Mouse (Mus musculus) embryonic facial prominence, embryonic 13.5 days (tissue): ENCODE measurements at regions not wholly inside any gene's neighbourhood (a gene's known extent, or its start where the extent isn't known, plus 50 kb on each side); places are given as distances from the start of the nearest gene placed in this dataset.
"Not testable (repeated sequence)": the region's sequence is repeated elsewhere in the genome, so short reads cannot be mapped to it uniquely, and the experiment has no call there.

Experiments used
- ATAC-seq: fragments of 200-750 bp; cut with Nextera tagmentation; 2 replicates; pipeline ENCODE4 v1.8.0; 2017; ENCODE audit warnings: low read depth; ENCODE audit not compliant: insufficient number of reproducible peaks, insufficient read depth, low FRiP score, low TSS enrichment
- H3K27ac ChIP-seq: fragments of 300-500 bp; sonication (generic); 2 replicates; pipeline ENCODE4 v1.5.1; 2015; ENCODE audit warnings: moderate library complexity, mild to moderate bottlenecking, inconsistent platforms
- H3K27me3 ChIP-seq: fragments of 300-500 bp; sonication (generic); 2 replicates; pipeline ENCODE4 v1.6.1; 2015; ENCODE audit warnings: mild to moderate bottlenecking, inconsistent platforms
- H3K36me3 ChIP-seq: fragments of 300-500 bp; sonication (generic); 2 replicates; pipeline ENCODE4 v1.6.1; 2015; ENCODE audit warnings: mild to moderate bottlenecking, inconsistent platforms
- H3K4me1 ChIP-seq: fragments of 300-500 bp; sonication (generic); 2 replicates; pipeline ENCODE4 v1.6.1; 2015; ENCODE audit warnings: inconsistent platforms
- H3K4me2 ChIP-seq: fragments of 300-500 bp; sonication (generic); 2 replicates; pipeline ENCODE4 v1.6.1; 2015; ENCODE audit warnings: moderate library complexity, mild to moderate bottlenecking, inconsistent platforms
- H3K4me3 ChIP-seq: fragments of 300-500 bp; sonication (generic); 2 replicates; pipeline ENCODE4 v1.5.1; 2015; ENCODE audit warnings: mild to moderate bottlenecking, inconsistent platforms
- H3K9ac ChIP-seq: fragments of 300-500 bp; sonication (generic); 2 replicates; pipeline ENCODE4 v1.6.1; 2015; ENCODE audit warnings: mild to moderate bottlenecking, inconsistent platforms
- H3K9me3 ChIP-seq: fragments of 300-500 bp; sonication (generic); 2 replicates; pipeline ENCODE4 v1.6.1; 2016; ENCODE audit warnings: inconsistent platforms
- WGBS: fragments of 180-500 bp; shearing (Covaris S2); methylation state at CpG from one replicate; pipeline ENCODE4 v1.1.7; 2015; ENCODE audit warnings: mixed read lengths; 5-methylcytosine and 5-hydroxymethylcytosine counted together

DNA sequence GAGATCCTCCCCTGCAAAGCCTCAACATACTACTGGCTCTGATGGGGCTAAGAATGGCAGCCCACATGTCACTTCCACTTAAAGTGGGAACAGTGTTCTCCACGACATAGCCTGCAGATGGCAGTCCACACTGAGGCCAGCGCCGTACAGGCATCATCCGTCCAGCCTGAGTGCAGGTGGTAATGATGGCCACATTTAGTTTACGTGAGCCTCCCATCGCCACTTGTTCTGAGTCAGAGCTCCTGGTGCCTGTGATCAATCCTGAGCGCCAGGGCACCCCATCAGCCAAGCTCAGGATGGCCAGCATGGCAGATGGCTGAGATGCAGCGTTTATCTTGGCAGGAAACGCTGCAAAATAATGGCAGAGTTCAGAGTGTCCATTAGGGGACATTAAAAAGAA, 159.6 kb downstream of the Adgrd1 start:
- Histone ChIP-seq H3K27me3 (no peaks in the 10 kb centered on the region), H3K9ac (no peak overlapping the region)
- 77% methylated on average over 9 of the region's 9 CpGs for WGBS

DNA sequence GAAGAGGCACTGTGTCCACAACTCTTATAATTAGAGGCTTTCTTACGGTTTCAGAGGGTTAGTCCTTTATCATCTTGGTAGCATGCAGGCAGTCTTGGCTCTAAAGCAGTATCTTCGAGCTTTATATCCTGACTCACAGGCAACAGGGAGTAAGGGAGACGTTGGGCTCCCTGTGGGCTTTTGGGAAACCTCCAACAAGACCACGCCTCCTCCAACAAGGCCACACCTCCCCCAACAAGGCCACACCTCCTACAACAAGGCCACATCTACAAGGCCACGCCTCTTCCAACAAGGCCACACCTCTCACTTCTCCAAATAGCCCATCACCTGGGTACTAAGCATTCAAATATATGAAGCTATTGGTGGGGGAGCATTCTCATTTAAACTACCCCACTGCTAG, 160.7 kb downstream of the Adgrd1 start:
- no peaks in the 10 kb centered on the region for H3K27me3 ChIP-seq
- 70% methylated on average over 5 of the region's 5 CpGs for WGBS
- ATAC-seq = no peak

More for the DNA sequence above, 159.6 kb downstream of the Adgrd1 start:
- H3K4me3 ChIP-seq = no peak overlapping the region
- H3K9me3 ChIP-seq = no peaks in the 10 kb centered on the region
- no peak for ATAC-seq
- H3K36me3 ChIP-seq = no peaks in the 10 kb centered on the region
- no peak overlapping the region for H3K4me2 ChIP-seq
- H3K27ac ChIP-seq = no peak overlapping the region
- H3K4me1 ChIP-seq = no peaks in the 10 kb centered on the region

DNA sequence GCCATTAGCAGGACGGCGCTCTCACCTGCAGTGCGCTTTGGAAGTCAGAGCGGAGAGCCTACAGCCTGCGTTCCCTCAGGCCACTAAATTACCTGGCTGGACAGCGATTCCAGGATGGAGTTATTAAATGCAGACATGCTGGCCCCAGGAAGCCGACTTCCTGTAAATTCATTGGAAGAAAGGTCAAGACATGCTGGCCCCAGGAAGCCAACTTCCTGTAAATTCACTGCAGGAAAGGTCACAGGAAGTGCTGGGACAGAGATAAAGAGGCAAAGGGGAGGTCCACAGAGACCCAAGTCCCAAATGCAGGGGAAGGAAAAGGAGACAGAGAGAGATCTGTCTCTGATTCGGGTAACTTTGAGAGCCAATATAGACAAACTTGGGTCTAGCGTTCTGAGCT, 164.1 kb downstream of the Adgrd1 start:
- 48% methylated on average over 9 of the region's 9 CpGs for WGBS
- Histone ChIP-seq H3K4me3 (no peak overlapping the region), H3K27ac (no peak overlapping the region), H3K36me3 (no peaks in the 10 kb centered on the region), H3K4me2 (no peak overlapping the region), H3K27me3 (peaks cover 5% of the 10 kb centered on the region; the same call in 1 of the 2 replicates), H3K9me3 (no peaks in the 10 kb centered on the region), H3K9ac (no peak overlapping the region), H3K4me1 (peaks cover 5% of the 10 kb centered on the region; the same call in 1 of the 2 replicates)
- no peak for ATAC-seq

More for the DNA sequence above, 160.7 kb downstream of the Adgrd1 start:
- no peak overlapping the region for H3K9ac ChIP-seq
- H3K4me1 ChIP-seq = no peaks in the 10 kb centered on the region
- H3K36me3 ChIP-seq = no peaks in the 10 kb centered on the region
- H3K4me3 ChIP-seq = no peak overlapping the region
- H3K9me3 ChIP-seq = no peaks in the 10 kb centered on the region
- H3K27ac ChIP-seq = no peak overlapping the region
- H3K4me2 ChIP-seq = no peak overlapping the region

DNA sequence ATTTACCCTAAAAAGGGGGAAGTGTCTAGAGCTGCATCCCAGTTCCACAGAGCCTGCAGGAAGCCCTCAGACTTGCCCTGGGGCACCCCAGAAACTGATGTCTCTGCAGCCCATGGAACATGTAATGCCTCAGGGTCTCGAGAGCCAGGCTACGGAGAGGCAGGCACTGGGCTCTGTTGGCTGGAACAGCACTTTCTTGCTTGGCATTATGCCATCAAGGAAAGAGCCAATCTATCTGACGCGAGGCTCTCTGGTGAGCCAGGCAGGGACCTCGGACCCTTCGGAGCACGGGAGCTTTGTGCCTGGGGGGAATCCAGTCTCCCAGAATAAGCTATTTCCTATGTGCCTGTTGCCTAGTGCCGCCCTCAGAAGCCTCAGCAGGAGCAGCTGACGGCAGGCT, 166.6 kb downstream of the Adgrd1 start:
- ATAC-seq = no peak
- peaks cover 5% of the 10 kb centered on the region; the same call in 1 of the 2 replicates for H3K4me1 ChIP-seq
- H3K4me2 ChIP-seq = no peak overlapping the region
- H3K36me3 ChIP-seq = no peaks in the 10 kb centered on the region
- H3K9ac ChIP-seq = no peak overlapping the region
- no peak overlapping the region for H3K4me3 ChIP-seq
- WGBS = 27% methylated on average over 9 of the region's 9 CpGs
- H3K27me3 ChIP-seq = peaks cover 5% of the 10 kb centered on the region; the same call in 1 of the 2 replicates
- H3K9me3 ChIP-seq = no peaks in the 10 kb centered on the region
- H3K27ac ChIP-seq = no peak overlapping the region

DNA sequence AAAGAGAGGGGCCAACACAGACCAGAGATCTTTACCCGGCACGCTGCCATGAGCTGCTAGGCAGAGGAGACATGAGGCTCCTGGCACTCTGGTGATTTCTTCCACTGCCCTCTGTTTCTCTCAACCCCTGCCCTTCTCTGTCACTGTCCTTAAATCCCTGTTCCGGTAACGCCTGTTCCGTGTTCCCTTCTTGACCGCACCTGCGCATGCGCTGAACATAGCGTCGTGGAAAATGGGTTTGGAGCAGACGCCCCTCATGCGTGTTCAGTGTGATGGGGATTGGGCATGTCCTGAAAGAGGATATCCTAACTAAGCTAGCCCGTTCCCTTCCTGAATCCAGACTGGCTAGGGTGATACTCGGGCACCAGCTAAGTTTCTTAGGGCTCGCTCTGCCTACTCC, 167.8 kb downstream of the Adgrd1 start:
- Histone ChIP-seq H3K9me3 (no peaks in the 10 kb centered on the region), H3K4me1 (peaks cover 5% of the 10 kb centered on the region; the same call in 1 of the 2 replicates), H3K27me3 (peaks cover 10% of the 10 kb centered on the region; the same call in 1 of the 2 replicates), H3K27ac (no peak overlapping the region), H3K4me3 (no peak overlapping the region), H3K4me2 (no peak overlapping the region), H3K9ac (no peak overlapping the region), H3K36me3 (no peaks in the 10 kb centered on the region)
- WGBS = 91% methylated on average over 15 of the region's 15 CpGs
- ATAC-seq = no peak

DNA sequence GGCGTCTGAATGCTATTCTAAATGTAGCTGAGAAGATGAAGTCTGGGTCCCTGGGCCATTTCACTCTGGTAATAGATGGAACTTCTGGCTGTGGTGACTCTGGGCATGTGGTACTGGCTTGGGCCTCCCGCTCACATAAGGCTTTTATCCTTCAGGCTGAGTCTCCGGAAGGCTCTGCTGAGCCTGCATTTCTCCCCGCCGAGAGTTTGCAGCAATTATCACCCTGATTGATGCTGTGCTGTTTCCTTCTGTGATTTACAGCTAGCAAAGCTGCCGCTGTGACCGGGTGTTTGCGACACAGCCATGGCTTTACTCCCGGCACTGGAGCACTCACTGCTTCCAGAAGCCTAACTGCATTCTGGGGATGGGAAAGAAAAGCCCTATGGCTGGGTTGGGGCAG, 171.9 kb downstream of the Adgrd1 start:
- WGBS = 51% methylated on average over 9 of the region's 9 CpGs
- H3K4me3 ChIP-seq = no peak overlapping the region
- H3K27me3 ChIP-seq = peaks cover 26% of the 10 kb centered on the region
- no peaks in the 10 kb centered on the region for H3K9me3 ChIP-seq
- 0 out of 2 replicates have a peak, but pooled peaks cover under 1% of the 10 kb centered on the region for H3K4me1 ChIP-seq
- H3K36me3 ChIP-seq = no peaks in the 10 kb centered on the region
- no peak for ATAC-seq
- no peak overlapping the region for H3K4me2 ChIP-seq
- H3K9ac ChIP-seq = no peak overlapping the region
- H3K27ac ChIP-seq = no peak overlapping the region

DNA sequence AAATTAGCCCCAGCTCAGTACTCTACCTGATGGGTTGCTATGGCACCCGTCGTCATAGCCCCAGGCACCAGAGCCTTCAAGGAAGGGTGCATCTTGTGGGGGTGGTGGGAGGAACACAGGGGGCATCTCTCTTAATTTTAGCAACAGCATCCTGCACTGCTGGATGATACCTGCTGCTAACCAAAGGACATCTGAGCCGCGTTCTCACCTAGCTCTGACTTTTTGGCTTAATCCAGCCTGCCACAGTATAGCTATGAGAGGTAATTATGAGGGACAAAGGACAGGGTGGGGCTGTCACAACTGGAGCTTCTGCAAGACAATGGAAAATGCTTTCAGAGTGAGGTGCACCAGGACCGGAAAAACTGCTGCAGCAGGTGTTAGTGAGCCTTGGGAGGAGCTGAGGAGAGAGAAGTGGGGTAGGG, 173.5 kb downstream of the Adgrd1 start:
- H3K4me3 ChIP-seq = no peak overlapping the region
- no peak overlapping the region for H3K4me2 ChIP-seq
- no peaks in the 10 kb centered on the region for H3K4me1 ChIP-seq
- H3K27ac ChIP-seq = no peak overlapping the region
- H3K9me3 ChIP-seq = no peaks in the 10 kb centered on the region
- WGBS = 12% methylated on average over 5 of the region's 5 CpGs
- H3K36me3 ChIP-seq = no peaks in the 10 kb centered on the region
- no peak overlapping the region for H3K9ac ChIP-seq
- peak; percentile 20; the same call in 1 of the 2 replicates for ATAC-seq
- H3K27me3 ChIP-seq = peaks cover 26% of the 10 kb centered on the region

DNA sequence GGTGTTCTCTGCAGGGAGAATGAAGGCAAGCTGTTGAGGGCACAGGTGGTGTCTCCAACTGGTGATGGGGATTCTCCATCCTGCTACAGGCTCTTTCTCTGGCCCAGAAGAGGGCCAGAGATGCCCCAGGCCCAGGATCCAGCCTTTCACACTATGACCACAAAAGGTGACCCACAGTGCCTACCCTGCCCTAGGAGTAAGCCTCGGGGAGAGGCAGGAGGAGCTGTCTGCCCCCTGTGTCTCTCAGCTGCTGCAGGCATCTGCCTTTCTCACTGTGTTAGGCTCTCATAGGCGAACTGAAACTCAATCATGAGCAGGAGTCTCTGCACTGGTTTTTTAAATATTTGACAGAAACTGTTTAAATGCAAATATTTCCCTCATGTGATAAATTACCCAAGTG, 184.9 kb downstream of the Adgrd1 start:
- Histone ChIP-seq H3K36me3 (no peaks in the 10 kb centered on the region), H3K4me1 (no peaks in the 10 kb centered on the region), H3K4me2 (no peak overlapping the region), H3K27ac (no peak overlapping the region), H3K9me3 (no peaks in the 10 kb centered on the region), H3K27me3 (peaks cover 16% of the 10 kb centered on the region; the same call in 1 of the 2 replicates), H3K4me3 (no peak overlapping the region), H3K9ac (no peak overlapping the region)
- ATAC-seq = no peak
- WGBS = 29% methylated on average over 2 of the region's 2 CpGs

DNA sequence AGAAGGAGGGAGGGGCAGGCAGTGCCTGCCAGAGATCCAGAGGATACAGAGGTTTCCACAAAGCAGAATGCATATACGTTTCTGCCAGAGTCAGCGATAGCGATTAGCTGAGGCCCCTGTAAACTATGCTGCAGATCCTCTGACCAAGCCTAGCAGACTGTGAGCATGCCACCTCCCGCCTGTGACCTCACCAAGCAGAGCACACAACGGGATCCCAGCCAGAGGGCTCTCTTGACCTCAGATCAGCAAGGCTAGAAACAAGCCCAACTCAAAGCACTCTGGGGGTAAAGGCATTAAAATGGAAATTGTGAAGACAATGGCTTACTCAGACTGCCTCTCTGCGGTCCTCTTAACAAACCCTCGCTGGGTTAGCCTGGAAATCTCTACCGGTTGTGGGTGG, 185.6 kb downstream of the Adgrd1 start:
- H3K36me3 ChIP-seq = no peaks in the 10 kb centered on the region
- H3K4me2 ChIP-seq = no peak overlapping the region
- H3K9me3 ChIP-seq = no peaks in the 10 kb centered on the region
- H3K27me3 ChIP-seq = peaks cover 16% of the 10 kb centered on the region; the same call in 1 of the 2 replicates
- ATAC-seq = no peak
- H3K9ac ChIP-seq = no peak overlapping the region
- H3K27ac ChIP-seq = no peak overlapping the region
- H3K4me1 ChIP-seq = no peaks in the 10 kb centered on the region
- H3K4me3 ChIP-seq = no peak overlapping the region
- WGBS = 7% methylated on average over 8 of the region's 8 CpGs

DNA sequence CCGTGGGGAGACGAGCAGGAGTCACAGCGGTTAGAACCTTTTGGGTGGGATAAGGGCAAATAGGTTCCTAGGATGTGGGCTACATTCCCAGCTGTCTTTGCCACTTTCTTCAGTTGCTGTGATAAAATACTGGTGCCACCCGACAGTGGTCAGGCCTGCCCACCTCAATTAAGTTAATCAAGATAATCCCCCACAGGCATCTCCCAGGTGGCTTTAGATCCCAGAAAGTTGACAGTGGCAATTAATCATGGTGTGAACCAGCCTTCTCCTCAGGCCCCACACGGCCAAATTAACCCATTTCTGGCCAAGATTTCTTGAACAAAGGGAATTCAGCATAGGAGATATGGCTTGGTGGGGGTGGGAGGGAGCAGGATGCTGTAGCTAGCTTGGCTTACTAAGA, 186.3 kb downstream of the Adgrd1 start:
- Histone ChIP-seq H3K4me3 (no peak overlapping the region), H3K27ac (no peak overlapping the region), H3K9me3 (no peaks in the 10 kb centered on the region), H3K9ac (no peak overlapping the region), H3K27me3 (peaks cover 16% of the 10 kb centered on the region; the same call in 1 of the 2 replicates), H3K4me1 (no peaks in the 10 kb centered on the region), H3K36me3 (no peaks in the 10 kb centered on the region), H3K4me2 (no peak overlapping the region)
- 13% methylated on average over 5 of the region's 5 CpGs for WGBS
- no peak for ATAC-seq

DNA sequence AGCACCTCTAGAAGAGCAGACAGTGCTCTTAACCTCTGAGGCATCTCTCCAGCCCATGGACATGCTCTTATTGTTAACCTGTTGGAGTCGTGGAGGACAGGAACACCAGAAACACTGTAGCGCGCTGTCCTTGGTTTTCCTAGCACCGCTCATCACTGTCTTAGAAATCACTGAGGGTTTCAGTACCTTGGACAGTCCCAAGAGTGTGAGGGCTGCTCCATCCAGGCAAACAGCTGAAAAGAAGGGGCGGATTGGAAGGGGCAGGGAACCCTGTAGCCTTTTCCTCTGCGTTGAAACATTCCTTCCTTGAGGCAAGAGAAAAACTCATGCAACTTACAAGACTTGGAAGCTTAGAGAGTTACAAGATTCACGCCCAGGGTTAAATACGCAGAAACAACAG, 190.9 kb downstream of the Adgrd1 start:
- H3K36me3 ChIP-seq = no peaks in the 10 kb centered on the region
- no peak overlapping the region for H3K9ac ChIP-seq
- no peak overlapping the region for H3K27ac ChIP-seq
- no peak overlapping the region for H3K4me2 ChIP-seq
- H3K4me1 ChIP-seq = 0 out of 2 replicates have a peak, but pooled peaks cover 2% of the 10 kb centered on the region
- WGBS = 9% methylated on average over 8 of the region's 8 CpGs
- H3K27me3 ChIP-seq = peaks cover 12% of the 10 kb centered on the region; the same call in 1 of the 2 replicates
- H3K9me3 ChIP-seq = no peaks in the 10 kb centered on the region
- ATAC-seq = no peak
- H3K4me3 ChIP-seq = no peak overlapping the region

DNA sequence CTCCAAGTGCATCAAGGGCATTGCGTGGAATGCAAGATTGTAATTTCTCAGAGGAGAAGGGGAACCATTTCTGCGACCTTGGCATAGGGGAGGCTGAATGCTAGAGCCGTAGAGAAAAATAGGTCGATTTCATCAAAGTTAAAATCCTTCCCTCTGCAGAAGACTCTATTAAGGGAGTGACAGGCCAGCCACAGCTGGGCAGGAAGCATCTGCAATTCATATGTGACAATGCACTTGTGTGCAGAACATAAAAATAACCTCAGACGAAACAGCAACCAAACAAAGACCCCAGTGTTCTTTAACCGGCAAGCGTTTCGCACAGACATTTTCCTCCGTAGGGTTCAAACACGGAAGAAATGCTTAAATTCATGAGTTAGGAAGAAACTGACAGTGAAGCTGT, 196.3 kb downstream of the Adgrd1 start:
- not testable (repeated sequence) for H3K4me1 ChIP-seq, H3K27me3 ChIP-seq, H3K4me2 ChIP-seq, ATAC-seq, H3K36me3 ChIP-seq, H3K4me3 ChIP-seq, H3K9me3 ChIP-seq, H3K9ac ChIP-seq
- 0 out of 2 replicates have a peak overlapping the region, but pooled peaks have one; percentile 51 for H3K27ac ChIP-seq
- WGBS = 32% methylated on average over 10 of the region's 10 CpGs
